Mouse (Mus musculus) midbrain, postnatal 0 days (tissue): Measurements from ENCODE around the gene Irf7. TPM values are rescaled to one million over a fixed set of nuclear protein-coding genes. Genes with fewer than 3 reads are reported as not detected.
A peak's percentile ranks its signal among the peaks of the same experiment; 100 is the strongest.

ENCODE experiments used
- ATAC-seq: fragments of 200-750 bp; cut with Nextera tagmentation; 2 replicates; pipeline ENCODE4 v1.8.0; 2017; ENCODE audit warnings: moderate number of reproducible peaks, mild to moderate bottlenecking, moderate TSS enrichment, moderate library complexity; ENCODE audit not compliant: low FRiP score
- DNase-seq: peaks from one replicate; pipeline ENCODE4 v3.0.0-alpha.2; 2015; ENCODE audit warnings: low spot score
- H3K27ac ChIP-seq: fragments of 300-500 bp; sonication (generic); 2 replicates; pipeline ENCODE4 v1.5.1; 2014; ENCODE audit warnings: low read depth, mild to moderate bottlenecking, low read length, mixed read lengths
- H3K27me3 ChIP-seq: fragments of 300-500 bp; sonication (generic); 2 replicates; pipeline ENCODE4 v1.6.1; 2014; ENCODE audit warnings: low read length, control low read depth, mixed read lengths; ENCODE audit not compliant: insufficient read depth
- H3K36me3 ChIP-seq: fragments of 300-500 bp; sonication (generic); 2 replicates; pipeline ENCODE4 v1.6.1; 2014; ENCODE audit warnings: low read length, control low read depth, mixed read lengths; ENCODE audit not compliant: insufficient read depth
- H3K4me1 ChIP-seq: fragments of 300-500 bp; sonication (generic); 2 replicates; pipeline ENCODE4 v1.6.1; 2014; ENCODE audit warnings: mild to moderate bottlenecking, control low read depth, antibody characterized with exemption, low read length, mixed read lengths; ENCODE audit not compliant: insufficient read depth
- H3K4me2 ChIP-seq: fragments of 300-500 bp; sonication (generic); 2 replicates; pipeline ENCODE4 v1.6.1; 2014; ENCODE audit warnings: low read depth, mild to moderate bottlenecking, low read length, mixed read lengths; ENCODE audit not compliant: poor library complexity, severe bottlenecking
- H3K4me3 ChIP-seq: fragments of 300-500 bp; sonication (generic); 2 replicates; pipeline ENCODE4 v1.5.1; 2014; ENCODE audit warnings: low read depth, mild to moderate bottlenecking, low read length, moderate library complexity
- H3K9ac ChIP-seq: fragments of 300-500 bp; sonication (generic); replicated peaks from 2 replicates; pipeline ENCODE4 v1.6.1; 2014; ENCODE audit warnings: mild to moderate bottlenecking, low read length, moderate library complexity, mixed read lengths; ENCODE audit not compliant: poor library complexity, severe bottlenecking
- H3K9me3 ChIP-seq: fragments of 300-500 bp; sonication (generic); 2 replicates; pipeline ENCODE4 v1.6.1; 2016; ENCODE audit warnings: low read length, control low read depth
- CTCF ChIP-seq: IDR thresholded peaks from 2 replicates; pipeline ENCODE4 v1.5.1; 2016; ENCODE audit warnings: antibody characterized with exemption, mild to moderate bottlenecking
- WGBS: fragments of 180-500 bp; shearing (Covaris S2); extraction: QIAGEN DNeasy Blood & Tissue Kit; methylation state at CpG from one replicate; pipeline ENCODE4 v1.1.7; 2014; 5-methylcytosine and 5-hydroxymethylcytosine counted together
- microRNA counts: library from miRNA; unstranded; fragments of <30 nt; microRNA quantifications from one replicate; lab custom pipeline; 2015
- microRNA-seq: library from miRNA; unstranded; fragments of <30 nt; microRNA quantifications from one replicate; pipeline ENCODE4, GENCODE M21; 2016; ENCODE audit warnings: borderline number of aligned reads
- polyA plus RNA-seq: library from polyadenylated mRNA; unstranded; fragments of >200 nt; fragmentation: Nextera tagmentation; extraction: Ambion mirVana; gene quantifications from 2 replicates; pipeline ENCODE4 v1.2.1, GENCODE M21; 2015
- total RNA-seq: library from RNA; depleted of rRNA; stranded (reverse); fragments of >200 nt; gene quantifications from 2 replicates; pipeline ENCODE4 v1.2.3, GENCODE M21; 2014; rRNA removed

Gene Irf7
- total and polyA plus RNA-seq, 2 experiments from 2014 or later: 2.9 to 4.5 TPM

- no peak for ATAC-seq
- WGBS: 96% methylated on average over 11 of the region's 11 CpGs
- no peak within 1 kb of the TSS for H3K9ac ChIP-seq
- no peak within 1 kb of the TSS for H3K27ac ChIP-seq
- no peak within 1 kb of the TSS for H3K4me3 ChIP-seq
- DNase-seq: no peak
- H3K27me3 ChIP-seq: no peaks in the 10 kb centered on the region
- H3K4me2 ChIP-seq: peak within 1 kb of the TSS; percentile 97
- peaks cover 9% of the 10 kb centered on the region; the same call in 1 of the 2 replicates for H3K4me1 ChIP-seq
- no peak for TF ChIP-seq CTCF
- H3K9me3 ChIP-seq: no peaks in the 10 kb centered on the region
- H3K36me3 ChIP-seq: 0 out of 2 replicates have a peak, but pooled peaks cover 4% of the 10 kb centered on the region
Observed at GRCm38 (mm10) chr7:141213605-141214235, 52.6 kb downstream of the Irf7 start, which contains the start of gene Lmntd2. Gene Lmntd2, minus strand, starts transcription at chr7:141214080.

- 0 out of 2 replicates have a peak, but pooled peaks cover under 1% of the 10 kb centered on the region for H3K36me3 ChIP-seq
- no peak overlapping the region for H3K4me3 ChIP-seq
- no peak overlapping the region for H3K4me2 ChIP-seq
- no peaks in the 10 kb centered on the region for H3K27me3 ChIP-seq
- no peak overlapping the region for H3K27ac ChIP-seq
- H3K9me3 ChIP-seq: no peaks in the 10 kb centered on the region
- no peak for ATAC-seq
- no peak for TF ChIP-seq CTCF
- H3K9ac ChIP-seq: no peak overlapping the region
- WGBS: 74% methylated on average over 3 of the region's 3 CpGs
- no peak for DNase-seq
- peaks cover 9% of the 10 kb centered on the region; the same call in 1 of the 2 replicates for H3K4me1 ChIP-seq
Observed at GRCm38 (mm10) chr7:141213133-141213532, 53.1 kb downstream of the Irf7 start.

MicroRNAs encoded within 50 kb of the gene (microRNA counts, 519-probe panel; counts per million panel counts)
- 3,486 counts per million, percentile 75 among the panel's probes with 10 or more counts for microRNA mmu-miR-210 (lab: Ali Mortazavi, UCI)

Small RNA genes lying within 50 kb of the gene (microRNA-seq; reads per million reads assigned to microRNA genes)
- 476 reads per million, percentile 64 among the genes with 10 or more reads in this experiment for gene Mir210

Other genes with a start within 250 kb of the Irf7 start
- 0.99 and 1.1 TPM in 2 replicates for gene Ifitm6, start 248.6 kb downstream of the Irf7 start, total RNA-seq
- gene Ifitm6, start 248.6 kb downstream of the Irf7 start, polyA plus RNA-seq: 0.81 and 0.83 TPM in 2 replicates
- gene Gm17387, start 237.3 kb downstream of the Irf7 start, total RNA-seq: not detected in 2 replicates
- gene Gm17387, start 237.3 kb downstream of the Irf7 start, polyA plus RNA-seq: not detected in 2 replicates
- gene B4galnt4, start 205.4 kb downstream of the Irf7 start, total RNA-seq: 133 and 146 TPM in 2 replicates
- gene B4galnt4, start 205.4 kb downstream of the Irf7 start, polyA plus RNA-seq: 52.1 and 53.9 TPM in 2 replicates
- 0.49 TPM in 1 of 2 replicates, not detected in the other for gene Pkp3, start 188.3 kb downstream of the Irf7 start, total RNA-seq
- not detected in 2 replicates for gene Pkp3, start 188.3 kb downstream of the Irf7 start, polyA plus RNA-seq
- gene Sigirr, start 165.9 kb downstream of the Irf7 start, total RNA-seq: 1.1 and 3.9 TPM in 2 replicates
- gene Sigirr, start 165.9 kb downstream of the Irf7 start, polyA plus RNA-seq: 1.8 and 2.0 TPM in 2 replicates
- gene Ano9, start 148.7 kb downstream of the Irf7 start, total RNA-seq: 0.33 and 1.1 TPM in 2 replicates
- 0.50 and 0.72 TPM in 2 replicates for gene Ano9, start 148.7 kb downstream of the Irf7 start, polyA plus RNA-seq
- 19.6 and 23.4 TPM in 2 replicates for gene Ptdss2, start 144.1 kb downstream of the Irf7 start, total RNA-seq
- gene Ptdss2, start 144.1 kb downstream of the Irf7 start, polyA plus RNA-seq: 90.9 and 91.0 TPM in 2 replicates
- gene Rnh1, start 93.6 kb downstream of the Irf7 start, total RNA-seq: 39.1 and 47.1 TPM in 2 replicates
- 44.2 and 46.8 TPM in 2 replicates for gene Rnh1, start 93.6 kb downstream of the Irf7 start, polyA plus RNA-seq
- gene Hras, start 72.5 kb downstream of the Irf7 start, total RNA-seq: 109 and 113 TPM in 2 replicates
- 209 TPM in 2 replicates for gene Hras, start 72.5 kb downstream of the Irf7 start, polyA plus RNA-seq
- 11.5 and 14.9 TPM in 2 replicates for gene Lrrc56, start 72.3 kb downstream of the Irf7 start, total RNA-seq
- gene Lrrc56, start 72.3 kb downstream of the Irf7 start, polyA plus RNA-seq: 8.6 TPM in 2 replicates
- gene Lmntd2, start 52.4 kb downstream of the Irf7 start, total RNA-seq: not detected in 2 replicates
- gene Lmntd2, start 52.4 kb downstream of the Irf7 start, polyA plus RNA-seq: 0.10 and 0.36 TPM in 2 replicates
- gene Rassf7, start 50.6 kb downstream of the Irf7 start, total RNA-seq: 15.5 and 23.5 TPM in 2 replicates
- 20.7 and 21.7 TPM in 2 replicates for gene Rassf7, start 50.6 kb downstream of the Irf7 start, polyA plus RNA-seq
- gene Phrf1, start 37.7 kb downstream of the Irf7 start, total RNA-seq: 46.3 and 54.6 TPM in 2 replicates
- 35.1 and 39.5 TPM in 2 replicates for gene Phrf1, start 37.7 kb downstream of the Irf7 start, polyA plus RNA-seq
- gene Cdhr5, start 10.3 kb upstream of the Irf7 start, total RNA-seq: not detected in 2 replicates
- gene Cdhr5, start 10.3 kb upstream of the Irf7 start, polyA plus RNA-seq: not detected in 2 replicates
- gene Sct, start 12.7 kb upstream of the Irf7 start, total RNA-seq: 1.5 and 2.5 TPM in 2 replicates
- gene Sct, start 12.7 kb upstream of the Irf7 start, polyA plus RNA-seq: 3.3 and 4.3 TPM in 2 replicates
- gene Drd4, start 25.5 kb upstream of the Irf7 start, total RNA-seq: 0.55 and 0.61 TPM in 2 replicates
- gene Drd4, start 25.5 kb upstream of the Irf7 start, polyA plus RNA-seq: 0.73 and 0.98 TPM in 2 replicates
- 246 and 289 TPM in 2 replicates for gene Deaf1, start 61.2 kb upstream of the Irf7 start, total RNA-seq
- 291 and 306 TPM in 2 replicates for gene Deaf1, start 61.2 kb upstream of the Irf7 start, polyA plus RNA-seq
- 25.8 and 29.1 TPM in 2 replicates for gene Tmem80, start 61.3 kb upstream of the Irf7 start, total RNA-seq
- gene Tmem80, start 61.3 kb upstream of the Irf7 start, polyA plus RNA-seq: 31.5 and 34.5 TPM in 2 replicates
- gene Eps8l2, start 72.4 kb upstream of the Irf7 start, total RNA-seq: 2.4 and 3.1 TPM in 2 replicates
- 0.48 and 0.74 TPM in 2 replicates for gene Eps8l2, start 72.4 kb upstream of the Irf7 start, polyA plus RNA-seq
- 166 and 175 TPM in 2 replicates for gene Taldo1, start 125.7 kb upstream of the Irf7 start, total RNA-seq
- 245 and 255 TPM in 2 replicates for gene Taldo1, start 125.7 kb upstream of the Irf7 start, polyA plus RNA-seq
- 72.0 and 72.9 TPM in 2 replicates for gene Gatd1, start 147.7 kb upstream of the Irf7 start, total RNA-seq
- gene Gatd1, start 147.7 kb upstream of the Irf7 start, polyA plus RNA-seq: 47.7 and 48.9 TPM in 2 replicates
- gene Cend1, start 163.0 kb upstream of the Irf7 start, total RNA-seq: 167 and 195 TPM in 2 replicates
- gene Cend1, start 163.0 kb upstream of the Irf7 start, polyA plus RNA-seq: 194 and 233 TPM in 2 replicates
- 148 and 152 TPM in 2 replicates for gene Slc25a22, start 171.4 kb upstream of the Irf7 start, total RNA-seq
- gene Slc25a22, start 171.4 kb upstream of the Irf7 start, polyA plus RNA-seq: 118 and 121 TPM in 2 replicates
- gene Pidd1, start 177.5 kb upstream of the Irf7 start, total RNA-seq: 1.4 and 1.6 TPM in 2 replicates
- gene Pidd1, start 177.5 kb upstream of the Irf7 start, polyA plus RNA-seq: 1.1 and 1.3 TPM in 2 replicates
- gene Rplp2, start 180.9 kb upstream of the Irf7 start, total RNA-seq: 180 and 197 TPM in 2 replicates
- gene Rplp2, start 180.9 kb upstream of the Irf7 start, polyA plus RNA-seq: 761 and 852 TPM in 2 replicates
- gene Pnpla2, start 188.7 kb upstream of the Irf7 start, total RNA-seq: 6.5 and 7.0 TPM in 2 replicates
- 22.2 and 24.5 TPM in 2 replicates for gene Pnpla2, start 188.7 kb upstream of the Irf7 start, polyA plus RNA-seq
- gene Cracr2b, start 194.6 kb upstream of the Irf7 start, total RNA-seq: 4.0 and 5.3 TPM in 2 replicates
- gene Cracr2b, start 194.6 kb upstream of the Irf7 start, polyA plus RNA-seq: 5.3 and 5.9 TPM in 2 replicates
- 46.4 and 52.9 TPM in 2 replicates for gene Cd151, start 200.9 kb upstream of the Irf7 start, total RNA-seq
- 13.6 and 15.0 TPM in 2 replicates for gene Cd151, start 200.9 kb upstream of the Irf7 start, polyA plus RNA-seq
- 27.0 and 28.9 TPM in 2 replicates for gene Polr2l, start 208.7 kb upstream of the Irf7 start, total RNA-seq
- gene Polr2l, start 208.7 kb upstream of the Irf7 start, polyA plus RNA-seq: 77.9 and 78.5 TPM in 2 replicates
- gene Tspan4, start 208.8 kb upstream of the Irf7 start, total RNA-seq: 91.4 and 94.8 TPM in 2 replicates
- 68.1 and 75.7 TPM in 2 replicates for gene Tspan4, start 208.8 kb upstream of the Irf7 start, polyA plus RNA-seq